Mouse (Mus musculus): ENCODE measurements around the gene Agap1. TPM values are rescaled to one million over a fixed set of nuclear protein-coding genes. Genes with fewer than 3 reads are reported as not detected.
"Not testable (repeated sequence)": the region's sequence is repeated elsewhere in the genome, so short reads cannot be mapped to it uniquely, and the experiment has no call there.

Gene Agap1
- total and polyA plus RNA-seq, 3 experiments, result 0.01 TPM; not detected in 2

DNA sequence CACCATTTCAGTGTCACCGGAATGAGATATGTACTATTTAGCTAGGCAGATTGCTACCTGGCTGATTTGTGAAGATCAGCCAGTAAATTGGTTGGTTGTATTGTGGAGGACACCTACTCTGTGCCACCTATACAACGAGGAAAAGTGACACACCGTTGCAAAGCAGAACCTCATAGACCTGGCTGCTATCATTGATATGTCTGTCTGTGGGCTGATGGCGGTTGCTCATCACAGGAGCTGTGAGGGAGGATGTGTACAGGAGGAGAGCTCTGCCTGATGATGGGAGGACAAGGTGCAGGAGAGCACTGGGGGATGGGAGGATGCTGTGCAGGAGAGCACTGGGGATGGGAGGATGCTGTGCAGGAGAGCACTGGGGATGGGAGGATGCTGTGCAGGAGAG lies 46.7 kb downstream of the Agap1 start:
- no peaks in the 10 kb centered on the region for H3K36me3 ChIP-seq (ENCODE audit: control insufficient read depth in 1 of 2, insufficient read depth in 2 of 2, low read length in 2 of 2)
- no peak for TF ChIP-seq NELFE (IDR thresholded peaks at IDR 0.05; ENCODE audit: low read depth, low read length)
- TF ChIP-seq CHD2 (IDR thresholded peaks at IDR 0.05; ENCODE audit: low read length), result no peak
- no peak for TF ChIP-seq MAX (IDR thresholded peaks at IDR 0.05; ENCODE audit: low read length)
- no peak for TF ChIP-seq NRF1 (IDR thresholded peaks at IDR 0.05; ENCODE audit: insufficient read depth, low read depth, low read length, poor library complexity, severe bottlenecking)
- no peak for DNase-seq (ENCODE audit: low read depth, low spot score)
- no peaks in the 10 kb centered on the region for H3K79me2 ChIP-seq (ENCODE audit: control insufficient read depth, insufficient read depth, low read length, poor library complexity)
- H3K4me3 ChIP-seq (ENCODE audit: control insufficient read depth in 1 of 2, insufficient read depth in 1 of 2, low read depth in 2 of 2, low read length in 2 of 2), result no peak overlapping the region
- no peak overlapping the region for H3K27ac ChIP-seq (ENCODE audit: control insufficient read depth, low read depth, low read length)
- H3K4me1 ChIP-seq (ENCODE audit: control insufficient read depth in 1 of 2, insufficient read depth in 2 of 2, low read length in 2 of 2), result no peaks in the 10 kb centered on the region
- no peak overlapping the region for H3K9ac ChIP-seq (ENCODE audit: control insufficient read depth, low read depth, low read length, poor library complexity, severe bottlenecking)
- H3K27me3 ChIP-seq (ENCODE audit: control insufficient read depth in 1 of 2, insufficient read depth in 2 of 2, low read length in 2 of 2), result no peaks in the 10 kb centered on the region
- no peaks in the 10 kb centered on the region for H3K9me3 ChIP-seq (replicated peaks; ENCODE audit: insufficient read depth, low read length)

DNA sequence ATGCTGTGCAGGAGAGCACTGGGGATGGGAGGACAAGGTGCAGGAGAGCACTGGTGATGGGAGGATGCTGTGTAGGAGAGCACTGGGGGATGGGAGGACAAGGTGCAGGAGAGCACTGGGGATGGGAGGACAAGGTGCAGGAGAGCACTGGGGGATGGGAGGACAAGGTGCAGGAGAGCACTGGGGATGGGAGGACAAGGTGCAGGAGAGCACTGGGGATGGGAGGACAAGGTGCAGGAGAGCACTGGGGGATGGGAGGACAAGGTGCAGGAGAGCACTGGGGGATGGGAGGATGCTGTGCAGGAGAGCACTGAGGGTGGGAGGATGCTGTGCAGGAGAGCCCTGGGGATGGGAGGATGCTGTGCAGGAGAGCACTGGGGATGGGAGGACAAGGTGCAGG lies 47.3 kb downstream of the Agap1 start:
- not testable (repeated sequence) for H3K4me1 ChIP-seq (ENCODE audit: control insufficient read depth in 1 of 2, insufficient read depth in 2 of 2, low read length in 2 of 2); H3K27ac ChIP-seq (ENCODE audit: control insufficient read depth, low read depth, low read length); H3K79me2 ChIP-seq (ENCODE audit: control insufficient read depth, insufficient read depth, low read length, poor library complexity); DNase-seq (ENCODE audit: low read depth, low spot score); H3K4me3 ChIP-seq (ENCODE audit: control insufficient read depth in 1 of 2, insufficient read depth in 1 of 2, low read depth in 2 of 2, low read length in 2 of 2); H3K9ac ChIP-seq (ENCODE audit: control insufficient read depth, low read depth, low read length, poor library complexity, severe bottlenecking); H3K36me3 ChIP-seq (ENCODE audit: control insufficient read depth in 1 of 2, insufficient read depth in 2 of 2, low read length in 2 of 2); H3K9me3 ChIP-seq (replicated peaks; ENCODE audit: insufficient read depth, low read length); H3K27me3 ChIP-seq (ENCODE audit: control insufficient read depth in 1 of 2, insufficient read depth in 2 of 2, low read length in 2 of 2)

DNA sequence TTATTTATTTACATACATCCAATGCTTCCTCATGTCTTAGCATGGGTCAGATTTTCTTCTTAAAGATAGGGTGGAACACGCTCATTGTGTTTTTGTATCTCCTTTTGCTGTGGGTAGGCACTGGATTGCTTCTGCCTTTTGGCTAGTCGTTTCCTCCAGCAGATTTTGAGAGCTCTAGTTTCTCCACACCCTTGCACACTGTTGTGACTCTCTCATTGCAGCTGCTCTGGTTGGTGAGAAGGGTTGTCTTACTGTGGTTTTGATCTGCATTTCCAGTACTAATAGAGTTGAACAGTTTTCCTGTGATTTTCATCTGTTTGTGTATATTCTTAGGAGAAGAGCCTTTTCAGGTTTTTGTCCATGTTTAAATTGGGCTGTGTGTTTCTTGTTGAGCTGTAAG lies 54.6 kb downstream of the Agap1 start:
- H3K9me3 ChIP-seq (replicated peaks; ENCODE audit: insufficient read depth, low read length), result no peaks in the 10 kb centered on the region
- TF ChIP-seq RCOR1 (IDR thresholded peaks at IDR 0.05; ENCODE audit: low read depth, low read length), result no peak
- TF ChIP-seq SIN3A (IDR thresholded peaks at IDR 0.05; ENCODE audit: low read length), result no peak
- TF ChIP-seq POLR2AphosphoS5 (IDR thresholded peaks at IDR 0.05; ENCODE audit: borderline replicate concordance, low read depth, low read length), result no peak
- no peak for TF ChIP-seq MAFK (IDR thresholded peaks at IDR 0.05; ENCODE audit: borderline replicate concordance, low read depth, low read length)
- no peak for TF ChIP-seq NELFE (IDR thresholded peaks at IDR 0.05; ENCODE audit: low read depth, low read length)
- no peak overlapping the region for H3K4me3 ChIP-seq (ENCODE audit: control insufficient read depth in 1 of 2, insufficient read depth in 1 of 2, low read depth in 2 of 2, low read length in 2 of 2)
- H3K27ac ChIP-seq (ENCODE audit: control insufficient read depth, low read depth, low read length), result no peak overlapping the region
- H3K4me1 ChIP-seq (ENCODE audit: control insufficient read depth in 1 of 2, insufficient read depth in 2 of 2, low read length in 2 of 2), result no peaks in the 10 kb centered on the region
- no peaks in the 10 kb centered on the region for H3K79me2 ChIP-seq (ENCODE audit: control insufficient read depth, insufficient read depth, low read length, poor library complexity)
- no peak overlapping the region for H3K9ac ChIP-seq (ENCODE audit: control insufficient read depth, low read depth, low read length, poor library complexity, severe bottlenecking)
- no peaks in the 10 kb centered on the region for H3K36me3 ChIP-seq (ENCODE audit: control insufficient read depth in 1 of 2, insufficient read depth in 2 of 2, low read length in 2 of 2)
- no peaks in the 10 kb centered on the region for H3K27me3 ChIP-seq (ENCODE audit: control insufficient read depth in 1 of 2, insufficient read depth in 2 of 2, low read length in 2 of 2)
- no peak for DNase-seq (ENCODE audit: low read depth, low spot score)

DNA sequence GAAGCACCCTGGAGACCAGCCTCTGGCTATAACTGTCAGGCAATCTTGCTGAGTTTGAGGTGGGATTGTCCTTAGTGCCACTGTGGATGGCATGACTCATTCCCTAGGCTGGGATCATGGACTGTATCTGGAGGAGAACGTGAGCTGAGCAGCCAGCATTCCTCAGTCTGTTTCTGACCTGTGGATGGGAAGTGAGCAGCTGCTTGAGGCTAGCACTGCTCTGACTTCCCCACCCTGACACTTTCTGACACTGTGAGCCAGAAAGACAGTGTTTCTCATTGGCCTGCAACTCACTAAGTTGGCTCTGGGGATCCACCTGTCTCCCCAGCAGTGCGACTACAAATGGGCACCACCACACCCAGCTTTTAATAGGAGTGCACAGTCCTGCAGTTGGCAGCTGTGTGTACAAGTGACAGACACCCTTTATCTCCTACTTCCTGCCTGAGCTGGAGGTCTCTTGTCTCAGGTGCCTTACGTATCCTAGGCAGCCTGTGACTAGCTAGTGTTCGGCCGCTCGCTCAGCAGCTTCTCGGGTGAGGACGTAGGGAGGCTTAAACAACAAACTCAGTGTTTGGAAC lies 55.2 kb downstream of the Agap1 start:
- Histone ChIP-seq H3K79me2 (ENCODE audit: control insufficient read depth, insufficient read depth, low read length, poor library complexity) (no peaks in the 10 kb centered on the region), H3K4me3 (ENCODE audit: control insufficient read depth in 1 of 2, insufficient read depth in 1 of 2, low read depth in 2 of 2, low read length in 2 of 2) (no peak overlapping the region), H3K9ac (ENCODE audit: control insufficient read depth, low read depth, low read length, poor library complexity, severe bottlenecking) (no peak overlapping the region), H3K36me3 (ENCODE audit: control insufficient read depth in 1 of 2, insufficient read depth in 2 of 2, low read length in 2 of 2) (no peaks in the 10 kb centered on the region), H3K4me1 (ENCODE audit: control insufficient read depth in 1 of 2, insufficient read depth in 2 of 2, low read length in 2 of 2) (no peaks in the 10 kb centered on the region), H3K9me3 (replicated peaks; ENCODE audit: insufficient read depth, low read length) (no peaks in the 10 kb centered on the region), H3K27ac (ENCODE audit: control insufficient read depth, low read depth, low read length) (no peak overlapping the region), H3K27me3 (ENCODE audit: control insufficient read depth in 1 of 2, insufficient read depth in 2 of 2, low read length in 2 of 2) (no peaks in the 10 kb centered on the region)
- no peak for DNase-seq (ENCODE audit: low read depth, low spot score)
- TF ChIP-seq CHD2 (IDR thresholded peaks at IDR 0.05; ENCODE audit: low read length) (no peak), KAT2A (conservative IDR thresholded peaks at IDR 0.05; ENCODE audit: low read depth, low read length) (no peak), ZKSCAN1 (IDR thresholded peaks at IDR 0.05; ENCODE audit: low read depth, low read length) (no peak), USF1 (IDR thresholded peaks at IDR 0.05; ENCODE audit: low read depth, low read length) (no peak), E2F4 (IDR thresholded peaks at IDR 0.05; ENCODE audit: borderline replicate concordance, low read depth, low read length) (no peak), POLR2AphosphoS5 (IDR thresholded peaks at IDR 0.05; ENCODE audit: borderline replicate concordance, low read depth, low read length) (no peak), MAFK (IDR thresholded peaks at IDR 0.05; ENCODE audit: borderline replicate concordance, low read depth, low read length) (no peak), POLR2A (IDR thresholded peaks at IDR 0.05; ENCODE audit: control insufficient read depth in 1 of 2, insufficient read depth in 1 of 2, low read depth in 1 of 2, low read length in 2 of 2, poor library complexity in 1 of 2) (no peak), ZMIZ1 (IDR thresholded peaks at IDR 0.05; ENCODE audit: low read depth, low read length) (no peak), BHLHE40 (IDR thresholded peaks at IDR 0.05; ENCODE audit: borderline replicate concordance, low read depth, low read length) (no peak), MAX (IDR thresholded peaks at IDR 0.05; ENCODE audit: low read length) (no peak), POLR2AphosphoS2 (IDR thresholded peaks at IDR 0.05; ENCODE audit: low read length) (no peak), NRF1 (IDR thresholded peaks at IDR 0.05; ENCODE audit: insufficient read depth, low read depth, low read length, poor library complexity, severe bottlenecking) (no peak), MXI1 (IDR thresholded peaks at IDR 0.05; ENCODE audit: low read depth, low read length) (no peak), GATA1 (IDR thresholded peaks at IDR 0.05; ENCODE audit: low read depth, low read length) (no peak), USF2 (IDR thresholded peaks at IDR 0.05; ENCODE audit: borderline replicate concordance in 1 of 2, insufficient read depth in 1 of 2, low read depth in 1 of 2, low read length in 2 of 2) (no peak), SMC3 (IDR thresholded peaks at IDR 0.05; ENCODE audit: low read depth, low read length) (no peak)

All from MEL (cell line).